14 mouse cellular contexts compared by ENCODE assay signal in the genomic region with DNA sequence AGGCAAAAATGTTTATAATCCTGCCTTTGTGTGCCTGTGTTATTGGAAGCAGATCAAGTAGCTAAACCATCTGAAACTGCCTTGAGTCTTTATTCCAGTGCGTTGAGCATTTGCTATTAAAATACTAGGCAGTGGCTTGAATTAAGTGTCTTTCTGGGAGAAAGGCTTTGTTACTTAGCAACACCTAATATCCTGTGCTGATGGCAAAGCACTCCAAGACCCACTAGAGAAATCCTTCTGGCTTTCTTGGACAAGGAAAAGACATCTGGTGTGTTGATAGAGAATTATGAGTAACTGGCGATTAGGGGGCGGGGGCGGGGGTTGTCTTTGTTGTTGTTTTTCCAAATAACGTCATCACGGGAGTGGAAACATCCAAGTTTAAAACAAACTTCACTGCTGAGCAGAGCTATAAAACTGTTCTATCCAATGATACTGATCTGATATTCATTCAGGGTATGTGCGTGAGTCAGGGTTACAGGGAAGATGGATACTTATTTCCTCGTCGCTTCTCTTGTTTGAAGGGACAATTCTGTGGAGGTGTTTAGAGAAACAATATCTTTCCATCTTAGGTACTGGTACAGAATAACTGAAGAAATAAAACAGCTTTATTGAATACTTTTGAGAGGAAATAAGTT.
DNase-seq lines count a peak whose midpoint lies in the region; ATAC-seq lines count a peak whose summit lies in the region.
"Had no signal": no experiment of that assay in that cellular context is flagged by ENCODE, and none has a peak within 500 bp of the region (broad histone marks: within the 10 kb centered on the region; RNA-seq: fewer than 3 reads in every experiment).

No protein-coding gene starts in this region.

- H3K36me3 ChIP-seq in forebrain, embryonic 15.5 days = no peaks in the 10 kb centered on the region
- H3K36me3 ChIP-seq in midbrain, embryonic 13.5 days = no peaks in the 10 kb centered on the region

- peak overlapping the region; percentile 79 for H3K27ac ChIP-seq in forebrain, embryonic 15.5 days (replicated peaks)
- H3K27ac ChIP-seq in midbrain, embryonic 13.5 days = peak overlapping the region; percentile 62
- H3K27ac ChIP-seq: heart, adult 2 months; liver, embryonic 14.5 days had no signal

- no peak overlapping the region for H3K9ac ChIP-seq in forebrain, embryonic 15.5 days (replicated peaks)
- no peak overlapping the region for H3K9ac ChIP-seq in midbrain, embryonic 13.5 days (replicated peaks)
- H3K9ac ChIP-seq: liver, embryonic 14.5 days had no signal

- H3K9me3 ChIP-seq in forebrain, embryonic 15.5 days = no peaks in the 10 kb centered on the region
- no peaks in the 10 kb centered on the region for H3K9me3 ChIP-seq in midbrain, embryonic 13.5 days

- H3K4me2 ChIP-seq in forebrain, embryonic 15.5 days (replicated peaks) = peak overlapping the region; percentile 19; the same call in 1 of the 2 replicates
- no peak overlapping the region for H3K4me2 ChIP-seq in midbrain, embryonic 13.5 days (replicated peaks)

- DNase-seq in embryo, embryonic 10.5 days (ENCODE audit: low spot score) = peak; percentile 34
- no peak for DNase-seq in embryo, embryonic 11 days
- DNase-seq in Muller cell, postnatal 12 days (ENCODE audit: inconsistent ontology term) = peak; percentile 75
- no peak for DNase-seq in ovary, postnatal 14 days (ENCODE audit: low spot score)
- no peak for DNase-seq in cerebellum, adult 9-11 months
- DNase-seq in embryo, embryonic 9.5 days (ENCODE audit: extremely low spot score) = no peak
- DNase-seq: cerebellum, adult 8-10 months; heart, adult 2 months; heart, postnatal 10 days; kidney, adult 2 months; right cerebral cortex, postnatal 14 days had no signal

- H3K27me3 ChIP-seq in forebrain, embryonic 15.5 days = no peaks in the 10 kb centered on the region
- no peaks in the 10 kb centered on the region for H3K27me3 ChIP-seq in midbrain, embryonic 13.5 days

- peak; percentile 80 for ATAC-seq in forebrain, embryonic 15.5 days (replicated peaks)
- peak; percentile 62 for ATAC-seq in midbrain, embryonic 13.5 days

- H3K4me3 ChIP-seq in forebrain, embryonic 15.5 days = no peak overlapping the region
- no peak overlapping the region for H3K4me3 ChIP-seq in midbrain, embryonic 13.5 days (replicated peaks)
- H3K4me3 ChIP-seq: heart, adult 2 months had no signal

- WGBS in forebrain, embryonic 15.5 days = 25% methylated on average over 9 of the region's 9 CpGs
- 44% methylated on average over 9 of the region's 9 CpGs for WGBS in midbrain, embryonic 13.5 days

- H3K4me1 ChIP-seq in forebrain, embryonic 15.5 days = peaks cover 40% of the 10 kb centered on the region
- peaks cover 31% of the 10 kb centered on the region for H3K4me1 ChIP-seq in midbrain, embryonic 13.5 days (replicated peaks)

Comparison
In these comparisons a context has a peak if more than half of its experiments do, and no peak if none do; other contexts are left out.
1. DNase-seq: peak in embryo, embryonic 10.5 days (single experiment) and Muller cell, postnatal 12 days (single experiment); none in embryo, embryonic 11 days (single experiment), ovary, postnatal 14 days (single experiment), cerebellum, adult 9-11 months (single experiment) and embryo, embryonic 9.5 days (single experiment).